Mouse (Mus musculus) testis, adult 2 months (tissue): ENCODE measurements around the gene 9530077C05Rik.

Experiments used
- CTCF ChIP-seq: fragments of 200-500 bp; IDR thresholded peaks from 2 replicates; pipeline ENCODE4 v1.5.1; 2012; ENCODE audit warnings: low read depth, mild to moderate bottlenecking, inconsistent platforms, low read length, moderate library complexity; ENCODE audit not compliant: control insufficient read depth, insufficient read depth, insufficient replicate concordance
- POLR2A ChIP-seq: fragments of 200-500 bp; IDR thresholded peaks from 2 replicates; pipeline ENCODE4 v1.6.1; 2012; ENCODE audit warnings: low read depth, mild to moderate bottlenecking, inconsistent platforms, low read length, moderate library complexity; ENCODE audit not compliant: control insufficient read depth

- TF ChIP-seq POLR2A (peak; percentile 99), CTCF (no peak)
Observed at GRCm38 (mm10) chr9:22389021-22389476, 22.3 kb upstream of the 9530077C05Rik start, which contains the start of gene Anln.
